Mouse (Mus musculus) bone marrow, adult 2 months (tissue): ENCODE results near the gene Lurap1. TPM values are rescaled to one million over a fixed set of nuclear protein-coding genes. Genes with fewer than 3 reads are reported as not detected.

Experiments
- H3K27ac ChIP-seq: fragments of 200-500 bp; 2 replicates; pipeline ENCODE4 v1.5.1; 2012; ENCODE audit warnings: low read depth, mild to moderate bottlenecking, control low read depth, inconsistent platforms, low read length; ENCODE audit not compliant: control insufficient read depth, poor library complexity, insufficient read depth
- H3K4me1 ChIP-seq: fragments of 200-500 bp; 2 replicates; pipeline ENCODE4 v1.6.1; 2011; ENCODE audit warnings: low read length; ENCODE audit not compliant: control insufficient read depth, insufficient read depth
- H3K4me3 ChIP-seq: fragments of 200-500 bp; replicated peaks from 2 replicates; pipeline ENCODE3; 2011; ENCODE audit warnings: mild to moderate bottlenecking, low read depth, low read length, control low read depth; ENCODE audit not compliant: control insufficient read depth
- CTCF ChIP-seq: fragments of 200-500 bp; IDR thresholded peaks from 2 replicates; pipeline ENCODE4 v1.5.1; 2011; ENCODE audit warnings: low read length, control low read depth; ENCODE audit not compliant: control insufficient read depth, insufficient read depth
- POLR2A ChIP-seq: fragments of 200-500 bp; IDR thresholded peaks from 2 replicates; pipeline ENCODE4 v1.6.1; 2011; ENCODE audit warnings: low read depth, mild to moderate bottlenecking, control low read depth, low read length, borderline replicate concordance; ENCODE audit not compliant: control insufficient read depth
- WGBS: fragments of 180-500 bp; shearing (Covaris S2); methylation state at CpG from one replicate; pipeline ENCODE4 v1.1.7; 2018; 5-methylcytosine and 5-hydroxymethylcytosine counted together
- polyA plus RNA-seq: library from polyadenylated mRNA; stranded (reverse); fragments of >200 nt; gene quantifications from 2 replicates; pipeline ENCODE4 v1.2.4, GENCODE M21; 2011; ENCODE audit warnings: low replicate concordance; ENCODE audit not compliant: missing spikeins, insufficient read depth, insufficient read length

The Lurap1 gene
- polyA plus RNA-seq, 1 experiment: 0.35 TPM

DNA sequence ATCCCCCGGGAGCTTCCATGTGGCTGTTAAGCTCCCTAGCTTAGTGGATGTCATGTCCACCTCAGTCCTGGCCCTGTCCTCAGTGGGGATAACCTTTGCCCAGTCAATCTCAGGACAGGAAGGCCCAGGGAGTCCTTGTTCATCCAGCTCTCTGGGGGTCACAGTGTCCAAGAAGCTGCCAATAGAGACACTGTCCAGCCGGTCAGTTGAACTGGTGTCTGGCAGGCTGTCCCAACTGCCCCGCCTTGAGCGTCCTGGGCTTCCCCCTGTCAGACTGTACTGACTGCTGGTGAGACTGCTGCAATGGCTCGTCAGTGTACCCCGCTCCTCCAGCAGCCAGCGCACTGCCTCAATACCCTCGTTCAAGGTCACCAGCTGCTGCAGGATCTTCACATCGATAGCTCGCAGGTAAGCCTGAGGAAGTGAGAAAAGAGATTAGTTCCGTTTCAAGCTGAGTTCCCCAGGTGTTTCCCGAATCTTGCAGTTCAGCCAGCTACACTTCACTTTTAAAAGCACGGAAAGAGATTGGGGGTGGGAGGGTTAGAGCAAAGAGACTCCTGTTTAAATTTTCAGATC lies 13.6 kb downstream of the Lurap1 start:
- TF ChIP-seq POLR2A: no peak
- TF ChIP-seq CTCF: no peak
- Histone ChIP-seq H3K4me3 (no peak overlapping the region), H3K4me1 (no peaks in the 10 kb centered on the region; the same call in none of the 2 replicates), H3K27ac (no peak overlapping the region)
- WGBS: 75% methylated on average over 13 of the region's 13 CpGs

DNA sequence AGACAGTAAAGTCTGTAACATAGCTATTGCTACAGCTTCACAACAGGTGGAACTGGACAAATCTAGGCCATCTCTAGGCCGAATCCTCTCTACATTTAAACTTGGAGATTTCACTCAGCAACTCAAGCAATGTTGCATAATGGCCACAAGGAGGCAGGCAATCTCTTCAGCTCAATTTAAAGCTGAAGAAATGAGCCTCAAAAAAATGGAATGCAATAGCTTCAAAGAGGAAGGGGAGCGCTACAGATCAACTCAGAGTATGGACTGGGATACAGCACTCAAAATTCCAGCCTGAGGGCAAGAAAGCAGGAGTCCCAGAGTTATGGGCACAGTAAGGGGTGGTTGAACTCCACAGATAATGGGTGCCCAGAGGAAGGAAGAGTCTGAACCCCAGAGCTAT lies 16.1 kb downstream of the Lurap1 start:
- Histone ChIP-seq H3K27ac (no peak overlapping the region), H3K4me1 (no peaks in the 10 kb centered on the region; the same call in none of the 2 replicates), H3K4me3 (no peak overlapping the region)
- TF ChIP-seq CTCF: peak; percentile 30; the same call in 1 of the 2 replicates
- no peak for TF ChIP-seq POLR2A
- WGBS: 32% methylated on average over 2 of the region's 2 CpGs

GRCm38 (mm10) chr4:116133126-116133525 lies 18.0 kb downstream of the Lurap1 start:
- Histone ChIP-seq H3K27ac (no peak overlapping the region), H3K4me1 (no peaks in the 10 kb centered on the region; the same call in 1 of the 2 replicates), H3K4me3 (no peak overlapping the region)
- no peak for TF ChIP-seq POLR2A
- TF ChIP-seq CTCF: no peak
- 41% methylated on average over 4 of the region's 4 CpGs for WGBS

- no peak overlapping the region for H3K27ac ChIP-seq
- 82% methylated on average over 6 of the region's 6 CpGs for WGBS
- no peak overlapping the region for H3K4me3 ChIP-seq
- H3K4me1 ChIP-seq: no peaks in the 10 kb centered on the region; the same call in none of the 2 replicates
- TF ChIP-seq CTCF (no peak), POLR2A (no peak)
These were observed 23.2 kb downstream of the Lurap1 start for GRCm38 (mm10) chr4:116127956-116128355.

- WGBS: 80% methylated on average over 4 of the region's 4 CpGs
- H3K4me1 ChIP-seq: no peaks in the 10 kb centered on the region; the same call in none of the 2 replicates
- no peak overlapping the region for H3K4me3 ChIP-seq
- no peak for TF ChIP-seq CTCF
- TF ChIP-seq POLR2A: no peak
- no peak overlapping the region for H3K27ac ChIP-seq
These were observed 25.2 kb downstream of the Lurap1 start for GRCm38 (mm10) chr4:116125803-116126386.

DNA sequence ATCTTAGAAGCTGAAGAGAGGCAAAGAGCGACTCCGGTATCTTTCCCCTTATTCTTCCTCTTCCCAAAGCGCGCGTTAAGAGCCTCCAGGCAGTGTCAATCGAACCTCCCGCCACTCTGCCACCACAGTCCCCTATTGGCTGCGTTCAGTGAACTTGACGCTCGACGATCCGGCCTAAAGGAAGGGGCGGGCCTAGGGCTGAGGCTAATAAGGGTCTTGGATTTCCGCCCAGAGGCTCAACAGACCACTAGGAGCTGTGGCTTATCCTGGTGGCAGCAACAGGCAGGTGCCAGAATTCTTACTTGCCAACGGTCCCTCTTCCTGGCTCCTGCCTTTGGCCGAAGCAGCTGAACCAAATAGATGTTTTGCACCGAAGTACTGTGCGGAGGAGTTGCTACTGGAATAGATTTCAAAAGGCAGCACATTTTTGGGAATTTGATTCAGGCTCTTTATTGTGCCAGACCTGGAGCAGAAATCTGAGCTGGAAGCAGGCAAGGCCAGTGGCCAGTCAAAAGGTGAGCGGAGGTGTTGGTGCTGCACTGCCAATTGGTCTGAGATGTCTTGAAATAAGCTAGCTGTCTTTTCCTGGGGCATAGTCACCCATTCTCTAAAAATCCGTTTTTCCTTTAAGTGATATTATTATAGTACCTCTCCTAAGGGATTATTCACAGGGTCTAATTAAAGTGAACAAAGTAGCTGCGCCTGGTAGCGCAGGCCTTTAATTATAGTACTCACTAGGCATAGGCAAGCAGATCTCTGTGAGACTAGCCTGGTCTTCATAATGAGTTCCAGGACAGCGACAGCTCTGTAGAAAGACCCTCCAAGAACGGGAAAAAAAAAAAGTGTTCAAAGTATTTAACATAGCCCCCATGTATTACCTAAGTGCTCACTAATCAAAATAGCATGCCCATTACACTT lies 27.3 kb downstream of the Lurap1 start, which contains the start of the genes Rad54l and Pomgnt1:
Rad54l (minus strand) TSS at position 89 of the 918 bp plus-strand sequence.
Pomgnt1 (plus strand) TSS at position 239 of the 918 bp plus-strand sequence.
- TF ChIP-seq POLR2A (peak; percentile 38; the same call in 1 of the 2 replicates), CTCF (0 out of 2 replicates have a peak, but pooled peaks have one; percentile 11)
- WGBS: 3% methylated on average over 24 of the region's 24 CpGs
- Histone ChIP-seq H3K4me1 (no peaks in the 10 kb centered on the region; the same call in none of the 2 replicates), H3K27ac (peak within 1 kb of the TSS; percentile 8; the same call in 1 of the 2 replicates), H3K4me3 (peak within 1 kb of the TSS; percentile 74)

DNA sequence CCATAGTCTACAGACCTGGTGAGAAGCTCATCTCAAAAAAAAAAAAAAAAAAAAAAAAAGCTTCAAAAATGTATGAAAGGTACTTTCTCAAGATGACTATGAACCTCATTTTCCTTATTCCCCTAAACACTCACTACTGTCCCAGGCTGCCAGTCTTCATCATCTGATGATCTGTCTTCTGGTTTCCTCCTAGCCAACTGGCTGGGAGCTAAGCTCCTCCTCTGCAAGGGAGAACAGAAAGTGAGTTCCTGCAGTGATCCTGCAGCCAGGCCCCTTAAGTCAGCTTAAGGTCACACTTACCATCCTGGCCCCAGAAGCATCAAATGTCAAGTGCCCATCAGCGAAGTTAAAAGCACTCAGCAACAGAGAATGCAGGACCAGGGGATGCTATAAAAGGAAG lies 28.4 kb downstream of the Lurap1 start:
- 0 out of 2 replicates have a peak overlapping the region, but pooled peaks have one; percentile 2 for H3K27ac ChIP-seq
- no peaks in the 10 kb centered on the region; the same call in none of the 2 replicates for H3K4me1 ChIP-seq
- 0% methylated on average over 1 of the region's 1 CpGs for WGBS
- H3K4me3 ChIP-seq: peak overlapping the region; percentile 74
- TF ChIP-seq POLR2A (no peak), CTCF (no peak)
